Mouse (Mus musculus) spleen, postnatal 14 days (tissue): ENCODE data around the gene Kcnf1.

Experiments
- DNase-seq, 2 experiments: peaks; one replicate each; pipeline ENCODE4 v3.0.0; 2021 to 2022; ENCODE audit warnings: low spot score in 2 of 2

Kcnf1 gene

DNA sequence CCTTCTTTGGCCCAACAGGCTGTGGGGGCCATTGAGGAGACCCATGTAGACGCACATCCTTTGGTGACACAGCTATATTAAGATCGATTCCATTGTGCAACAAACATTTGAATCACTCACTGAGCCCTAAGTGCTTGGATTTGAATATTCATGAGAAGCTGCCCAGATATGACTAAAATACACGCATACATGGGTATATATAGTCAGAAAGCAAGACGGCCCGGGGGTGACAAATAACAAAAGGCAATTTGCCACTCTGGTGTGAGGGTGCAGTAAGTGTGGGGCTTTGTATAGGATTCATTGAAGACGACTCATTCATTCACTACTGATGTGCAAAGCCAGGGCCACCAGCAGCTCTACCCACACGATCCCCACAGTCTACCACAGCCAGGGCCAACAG lies 17.1 kb downstream of the Kcnf1 start:
- DNase-seq: no peak

DNA sequence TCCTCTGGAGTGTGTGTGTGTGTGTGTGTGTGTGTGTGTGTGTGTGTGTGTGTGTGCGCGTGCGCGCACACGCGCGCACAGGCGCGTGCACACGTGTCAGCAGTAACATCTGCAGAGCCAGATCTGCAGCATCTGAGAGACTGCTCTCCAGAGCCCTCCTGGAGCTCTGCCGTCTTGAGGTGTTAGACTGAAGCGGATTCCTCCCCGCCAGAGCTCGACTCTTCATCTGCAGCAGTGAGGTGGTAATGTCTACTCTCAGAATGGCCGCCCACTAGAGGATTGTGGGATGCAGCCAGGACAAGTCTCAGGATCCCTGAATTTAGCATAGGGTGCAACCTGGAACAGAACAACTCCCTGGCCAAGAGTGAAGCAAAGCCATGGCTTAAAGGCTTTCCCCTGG lies 19.1 kb downstream of the Kcnf1 start:
- DNase-seq: no peak

DNA sequence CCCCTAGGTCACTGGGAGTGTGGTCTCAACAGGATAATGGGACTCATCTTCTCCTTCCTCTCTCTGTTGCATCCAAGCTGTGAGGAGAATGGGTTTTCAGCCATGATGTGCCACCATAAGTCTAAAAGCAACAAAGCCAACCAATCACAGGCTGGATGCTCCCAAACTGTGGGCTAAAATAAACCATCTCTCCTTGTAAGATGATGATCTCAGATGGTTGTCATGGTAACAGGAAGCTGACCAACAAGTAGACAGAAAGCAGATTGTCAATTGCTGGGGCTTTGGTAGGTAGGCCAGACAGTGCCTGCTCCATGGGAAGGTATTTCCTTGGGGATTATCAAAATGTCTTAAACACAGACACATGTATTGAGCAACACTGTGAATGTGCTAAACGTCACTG lies 20.9 kb downstream of the Kcnf1 start:
- no peak for DNase-seq

DNA sequence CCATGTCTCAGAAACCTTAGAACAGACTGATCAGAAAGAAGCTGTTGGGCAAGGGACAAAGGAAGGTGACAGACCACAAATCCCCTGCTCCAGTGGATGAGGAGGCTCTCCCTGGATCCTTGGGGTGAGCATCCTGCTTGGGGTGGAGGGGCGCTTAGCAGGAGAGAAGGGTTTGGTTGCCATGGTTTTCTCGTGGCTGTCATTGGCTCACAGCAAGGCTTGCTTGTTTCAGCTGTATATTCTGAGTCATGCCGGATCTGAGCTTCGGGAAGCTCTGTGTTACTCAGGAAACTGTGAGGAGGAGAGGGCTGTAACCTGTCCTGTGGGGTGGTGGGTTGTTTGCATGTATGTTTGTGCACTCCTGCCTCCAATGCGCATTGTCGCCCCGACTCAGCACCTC lies 23.8 kb downstream of the Kcnf1 start:
- no peak for DNase-seq

DNA sequence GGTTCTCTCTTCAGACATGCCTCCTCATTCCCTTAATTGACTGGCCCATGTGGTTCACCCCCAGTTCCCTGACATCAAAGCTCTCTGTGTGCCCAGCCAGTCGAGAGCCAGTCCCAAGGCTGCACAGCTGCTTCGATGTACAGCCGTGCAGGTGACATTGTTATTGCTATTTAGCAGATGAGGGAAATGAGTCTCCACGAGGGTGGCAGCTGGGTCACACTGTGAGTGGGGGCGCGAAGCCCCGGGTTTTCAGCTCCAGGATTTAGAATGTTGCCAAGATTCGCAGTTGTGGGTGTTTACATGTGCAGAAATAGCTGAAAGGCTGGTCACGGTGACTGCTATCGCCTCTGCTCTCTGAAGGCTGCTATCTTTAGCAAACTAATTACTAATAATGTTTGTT lies 27.8 kb downstream of the Kcnf1 start:
- DNase-seq: no peak

DNA sequence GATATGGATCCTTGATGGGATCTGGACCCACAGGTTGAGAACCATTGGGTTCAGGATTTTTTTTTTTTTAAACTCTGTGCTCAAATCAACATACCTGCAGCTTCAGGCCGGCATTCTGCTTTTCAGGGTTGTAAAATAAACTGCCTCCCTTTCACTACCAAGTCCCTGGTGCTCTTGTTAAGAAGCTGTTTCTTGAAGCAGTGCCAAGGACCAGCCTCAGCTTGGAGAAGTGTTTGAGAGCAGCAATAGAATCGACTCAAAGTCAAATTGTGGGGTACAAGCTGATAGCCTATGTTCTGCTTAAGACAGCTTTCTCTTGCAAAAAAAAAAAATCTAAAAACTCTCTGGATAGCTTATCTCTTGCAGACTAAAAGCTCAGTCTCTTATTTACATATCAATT lies 34.9 kb downstream of the Kcnf1 start:
- DNase-seq: no peak

DNA sequence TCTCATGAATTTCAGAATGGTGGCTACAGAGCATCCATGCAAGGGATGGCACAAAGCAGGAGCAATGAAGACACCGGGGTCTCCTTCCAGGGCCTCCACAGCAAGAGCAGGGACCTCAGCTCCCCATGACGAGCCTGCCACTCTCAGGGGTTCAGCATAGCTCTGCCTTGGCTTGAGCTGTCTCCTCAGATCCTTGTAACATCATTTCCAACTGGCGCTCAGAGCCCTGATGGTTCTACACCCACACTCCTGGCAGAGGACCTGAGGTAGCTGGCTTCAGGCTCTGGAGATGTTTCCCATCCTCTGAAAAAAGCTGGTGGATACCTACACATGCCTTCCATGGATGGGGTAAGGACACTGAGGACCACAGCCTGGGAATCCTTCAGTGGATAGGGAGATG lies 36.3 kb downstream of the Kcnf1 start:
- no peak for DNase-seq

DNA sequence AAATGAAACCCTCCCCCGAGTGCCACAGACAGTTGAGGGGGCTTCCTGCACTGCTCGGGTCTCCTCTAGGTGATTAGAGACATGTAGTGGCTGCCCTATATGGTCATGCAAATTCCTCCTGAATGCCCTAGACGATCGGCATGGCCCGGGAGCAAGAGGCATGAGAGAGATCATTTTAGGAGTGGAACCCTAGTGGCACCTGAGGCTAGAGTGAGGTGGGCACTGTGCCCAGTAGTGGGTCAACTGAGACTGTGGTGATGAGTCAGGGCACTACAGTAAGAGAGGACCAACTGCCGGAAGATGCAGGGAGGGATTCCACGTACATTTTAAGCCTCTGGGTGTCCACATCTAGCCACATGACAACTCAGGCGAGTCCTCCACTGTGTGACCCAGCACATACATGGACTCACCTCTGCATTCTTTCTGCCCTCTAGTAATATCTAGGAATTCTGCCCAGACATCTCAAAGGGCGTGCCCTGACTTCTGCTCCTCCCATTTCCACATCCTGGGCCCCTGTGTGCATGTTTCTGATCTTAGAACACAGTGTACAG lies 42.1 kb downstream of the Kcnf1 start:
- no peak for DNase-seq

DNA sequence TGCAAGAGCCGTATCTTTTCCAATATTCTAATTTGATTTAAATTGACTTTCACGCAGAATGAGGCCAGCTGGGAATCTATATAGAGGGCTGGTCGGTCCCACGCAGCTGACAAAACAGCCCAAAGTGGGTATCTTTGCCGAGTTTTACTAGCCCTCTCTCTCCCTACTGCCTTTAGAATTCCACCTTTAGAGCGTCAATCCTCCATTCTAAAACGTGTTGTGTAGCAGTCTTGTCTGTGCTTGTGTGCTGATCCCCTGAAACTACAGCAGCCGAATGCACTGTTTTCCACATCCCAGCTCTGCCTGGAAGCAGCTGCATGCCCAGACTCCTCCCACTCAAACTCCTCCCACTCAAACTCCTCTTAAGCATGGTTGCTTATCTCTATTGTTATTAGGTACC lies 44.4 kb downstream of the Kcnf1 start:
- no peak for DNase-seq

DNA sequence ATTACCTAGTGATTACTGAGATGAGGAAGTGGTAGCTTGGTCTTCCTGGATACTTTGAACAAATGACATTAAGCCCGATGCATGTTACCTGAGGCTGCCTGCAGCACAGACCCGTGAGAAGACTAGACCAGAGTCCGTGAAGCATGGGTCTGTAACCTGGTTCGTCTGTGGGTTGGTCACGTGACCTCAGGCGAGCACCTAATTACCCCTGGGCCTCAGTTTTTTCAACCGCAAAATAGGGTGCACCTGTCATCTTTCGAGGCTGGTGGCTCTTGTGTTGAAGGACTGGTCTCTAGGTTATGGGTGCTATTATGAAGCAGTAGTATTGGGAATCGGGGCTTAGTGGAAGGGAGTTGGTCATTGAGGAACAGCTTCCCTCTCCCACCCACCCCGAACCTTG lies 45.1 kb downstream of the Kcnf1 start:
- no peak for DNase-seq

DNA sequence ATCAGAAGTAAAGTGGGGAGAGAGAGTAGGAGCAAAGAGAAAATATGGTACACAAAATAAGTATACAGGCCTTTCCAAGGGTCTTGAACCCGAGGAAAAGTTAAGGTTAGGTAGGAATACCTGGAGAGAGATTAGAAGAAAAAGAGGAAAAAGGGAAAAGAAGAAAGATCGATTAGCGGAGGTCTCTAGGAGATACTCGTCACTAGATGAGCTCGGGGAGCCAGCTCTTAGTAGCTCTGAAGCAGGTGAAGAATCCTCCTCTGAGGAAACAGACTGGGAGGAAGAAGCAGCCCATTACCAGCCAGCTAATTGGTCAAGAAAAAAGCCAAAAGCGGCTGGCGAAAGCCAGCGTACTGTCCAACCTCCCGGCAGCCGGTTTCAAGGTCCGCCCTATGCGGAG lies 53.8 kb downstream of the Kcnf1 start:
- DNase-seq: peak in 1 of 2 experiments; percentile 5
